In genomic region chr10:25279406-25279805, GRCm38 (mm10) we compare ENCODE assay signal across 23 mouse cellular contexts. TPM values are rescaled to one million over a fixed set of nuclear protein-coding genes. Genes with fewer than 3 reads are reported as not detected.
A peak's percentile ranks its signal among the peaks of the same experiment; 100 is the strongest.
DNase-seq lines count a peak whose midpoint lies in the region; ATAC-seq and TF ChIP-seq lines count a peak whose summit lies in the region.
"Had no signal": no experiment of that assay in that cellular context is flagged by ENCODE, and none has a peak within 500 bp of the region (broad histone marks: within the 10 kb centered on the region; RNA-seq: fewer than 3 reads in every experiment).

No protein-coding gene starts in this region.

- no peak for DNase-seq in heart, adult 2 months
- DNase-seq in heart, postnatal 4 days, result no peak
- peak; percentile 18 for DNase-seq in lung, postnatal 10 days
- DNase-seq in lung, adult 18-20 months, result no peak
- peak; percentile 36 for DNase-seq in Muller cell, postnatal 12 days (ENCODE audit: inconsistent ontology term)
- DNase-seq in embryo, embryonic 10 days (ENCODE audit: low spot score), result no peak
- DNase-seq in right cerebral cortex, adult 18-20 months, result no peak
- DNase-seq: adrenal gland, adult 2 months; cerebellum, adult 2 months; cerebellum, postnatal 25 days; kidney, adult 18-20 months; lung, adult 2 months; thymus, adult 18-20 months; thymus, postnatal 36 days had no signal

- no peak for TF ChIP-seq CTCF in heart, adult 2 months (IDR thresholded peaks at IDR 0.05)

- no peak for TF ChIP-seq EP300 in heart, adult 2 months (IDR thresholded peaks at IDR 0.05; ENCODE audit: insufficient read depth, low read depth, low read length)

- peak overlapping the region; percentile 12; the same call in 1 of the 2 replicates for H3K27ac ChIP-seq in heart, adult 2 months
- H3K27ac ChIP-seq: forebrain, embryonic 13.5 days; hindbrain, embryonic 10.5 days; kidney, postnatal 0 days; limb, embryonic 13.5 days; liver, embryonic 12.5 days; midbrain, embryonic 15.5 days; stomach, embryonic 15.5 days had no signal

- H3K36me3 ChIP-seq in heart, adult 2 months (ENCODE audit: control insufficient read depth, insufficient read depth, low read length), result peaks cover 10% of the 10 kb centered on the region
- H3K36me3 ChIP-seq: limb, embryonic 13.5 days; midbrain, embryonic 15.5 days; stomach, embryonic 15.5 days had no signal

- no peaks in the 10 kb centered on the region for H3K27me3 ChIP-seq in heart, adult 2 months (ENCODE audit: control insufficient read depth, insufficient read depth, low read length)
- H3K27me3 ChIP-seq: forebrain, embryonic 13.5 days; limb, embryonic 13.5 days; liver, embryonic 12.5 days; midbrain, embryonic 15.5 days; stomach, embryonic 15.5 days had no signal

- H3K4me1 ChIP-seq in heart, adult 2 months (ENCODE audit: control insufficient read depth, insufficient read depth, low read length), result peaks cover 1% of the 10 kb centered on the region; the same call in 1 of the 2 replicates
- H3K4me1 ChIP-seq: midbrain, embryonic 15.5 days; stomach, embryonic 15.5 days had no signal

- 71% methylated on average over 3 of the region's 3 CpGs for WGBS in heart, adult 2 months

- no peaks in the 10 kb centered on the region for H3K79me2 ChIP-seq in heart, adult 2 months (replicated peaks; ENCODE audit: control insufficient read depth, insufficient read depth, low read length)

- no peak for TF ChIP-seq POLR2A in heart, adult 2 months (IDR thresholded peaks at IDR 0.05; ENCODE audit: insufficient read depth, low read depth, low read length)

- no peak overlapping the region for H3K9ac ChIP-seq in heart, adult 2 months (ENCODE audit: low read depth, low read length)
- H3K9ac ChIP-seq: forebrain, embryonic 13.5 days; limb, embryonic 13.5 days; liver, embryonic 12.5 days; midbrain, embryonic 15.5 days; stomach, embryonic 15.5 days had no signal

- ATAC-seq in neutrophil, adult 5-6 weeks (ENCODE audit: extremely low read depth, insufficient number of reproducible peaks, low FRiP score, poor library complexity, severe bottlenecking), result peak; percentile 39; the same call in 1 of the 2 replicates
- ATAC-seq: forebrain, embryonic 13.5 days; inflammation-experienced regulatory T-cells, adult 6 months; liver, embryonic 12.5 days; midbrain, embryonic 15.5 days had no signal

- no peak overlapping the region for H3K4me3 ChIP-seq in heart, adult 2 months
- H3K4me3 ChIP-seq: forebrain, embryonic 13.5 days; hindbrain, embryonic 10.5 days; limb, embryonic 13.5 days; liver, embryonic 12.5 days; midbrain, embryonic 15.5 days; stomach, embryonic 15.5 days had no signal

- intact Hi-C loops in heart, adult 2 months (cut with DNase I), result no loop called here

RNA-seq across cellular contexts. Expression of gene Akap7, which starts 28.3 kb away (rescaled TPM):
- 10 to 100 TPM; 56.2 to 59.1 TPM for total RNA-seq in heart, adult 2 months (2021)
- polyA plus RNA-seq in heart, adult 2 months (2012; rRNA removed), result 17.2 and 31.1 TPM in 2 replicates
- 10 to 100 TPM; 48.1 to 52.5 TPM for total RNA-seq in heart, postnatal 4 days (2021)
- total RNA-seq in neutrophil, adult 5-6 weeks (2017), result 39.0 and 56.4 TPM in 2 replicates

Comparison
In these comparisons a context has a peak if more than half of its experiments do, and no peak if none do; other contexts are left out.
1. DNase-seq: peak in lung, postnatal 10 days (single experiment) and Muller cell, postnatal 12 days (single experiment); none in heart, adult 2 months (0 of 2), heart, postnatal 4 days (single experiment), lung, adult 18-20 months (0 of 2), embryo, embryonic 10 days (single experiment) and right cerebral cortex, adult 18-20 months (single experiment).